Mouse (Mus musculus): ENCODE measurements at regions not wholly inside any gene's neighbourhood (a gene's known extent, or its start where the extent isn't known, plus 50 kb on each side); places are given as distances from the start of the nearest gene placed in this dataset.

DNA sequence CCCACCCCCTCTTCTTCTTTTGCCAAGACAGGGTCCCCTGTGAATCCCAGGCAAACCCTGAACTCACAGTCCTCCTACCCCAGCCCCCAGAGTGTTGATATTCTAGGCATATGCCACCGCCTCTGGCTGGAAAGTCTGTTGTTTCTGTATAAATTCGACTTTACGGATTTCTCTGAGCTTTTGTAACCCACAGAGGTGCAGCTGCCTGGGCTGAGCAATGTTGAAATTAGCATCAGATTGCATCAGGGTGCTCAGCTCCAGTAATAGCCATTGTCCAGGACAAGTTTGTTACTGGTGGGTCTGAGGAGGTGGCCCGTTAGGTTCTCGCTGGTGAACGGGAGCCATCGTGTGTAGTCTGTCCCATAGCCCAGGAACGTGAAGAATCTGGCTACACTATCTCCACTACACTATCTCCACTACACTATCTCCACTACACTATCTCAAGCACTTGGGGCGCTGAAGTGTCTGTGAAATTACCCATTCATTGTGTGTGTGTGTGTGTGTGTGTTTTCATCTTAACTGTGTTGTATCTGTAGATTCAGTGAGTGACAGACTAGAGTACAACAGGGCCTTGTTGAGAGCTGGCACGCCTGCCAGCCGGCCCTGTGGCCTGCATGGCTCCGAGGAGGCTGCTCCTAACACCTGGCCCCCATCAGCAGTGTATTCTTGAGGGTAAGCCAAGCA is 92.4 kb upstream of the Hnrnpk start:
- DNase-seq = no peak

DNA sequence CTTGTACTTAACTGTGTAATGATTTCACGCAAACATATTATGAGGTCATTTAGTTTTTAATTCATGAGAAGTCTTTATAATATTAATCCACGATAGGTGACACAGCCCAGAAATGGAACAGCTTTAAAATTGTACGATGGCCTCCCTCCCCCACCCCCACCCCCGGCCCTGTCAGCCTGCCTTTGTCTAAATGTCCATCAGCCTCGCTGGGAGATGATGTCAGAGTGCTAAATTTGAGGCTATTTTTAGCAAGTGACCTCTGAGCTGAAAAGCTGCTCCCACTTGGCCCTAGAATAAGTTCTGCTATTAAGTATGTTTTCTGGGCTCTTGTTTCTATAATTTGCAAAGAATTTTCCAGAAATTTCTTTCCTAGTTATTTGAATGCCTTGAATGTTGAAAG is 91.6 kb upstream of the Hnrnpk start:
- DNase-seq = no peak

DNA sequence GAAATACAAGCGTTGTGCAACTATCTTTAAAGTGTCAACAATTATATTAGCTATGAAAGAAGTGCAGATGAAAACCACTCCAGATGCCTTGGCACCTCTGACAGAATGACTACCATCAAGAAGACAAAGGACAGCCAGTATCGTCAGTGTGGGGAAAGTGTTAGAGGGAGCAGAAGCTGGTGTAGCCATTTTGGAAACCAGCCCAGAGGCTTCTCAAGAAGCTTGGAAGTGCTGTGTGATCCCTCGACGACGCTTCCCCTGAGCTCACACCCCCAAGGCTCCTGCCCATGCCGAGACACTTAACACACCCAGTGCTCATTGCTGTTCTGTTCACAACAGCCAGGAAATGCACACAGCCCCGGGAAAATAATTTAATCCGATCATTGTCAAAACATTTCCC is 87.7 kb upstream of the Hnrnpk start:
- no peak for DNase-seq

DNA sequence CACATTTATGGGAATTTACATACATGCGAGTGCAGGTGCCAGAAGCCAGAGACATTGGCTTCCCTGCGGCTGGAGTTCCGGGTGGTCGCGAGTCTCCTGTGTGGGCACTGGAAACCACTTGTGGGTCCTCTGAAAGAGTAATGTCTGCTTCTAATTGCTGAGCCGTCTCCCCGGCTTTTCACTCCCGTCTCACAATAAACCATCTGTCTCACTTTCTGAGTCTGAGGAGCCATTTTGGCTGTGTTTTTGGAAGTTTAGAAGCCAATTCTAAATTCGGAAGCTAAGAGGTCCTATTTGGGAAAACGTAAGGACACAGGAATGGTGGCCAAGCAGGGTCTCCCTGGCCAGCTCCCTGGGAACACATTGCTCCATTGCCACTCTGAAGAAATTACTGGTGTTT is 81.9 kb upstream of the Hnrnpk start:
- no peak for DNase-seq

DNA sequence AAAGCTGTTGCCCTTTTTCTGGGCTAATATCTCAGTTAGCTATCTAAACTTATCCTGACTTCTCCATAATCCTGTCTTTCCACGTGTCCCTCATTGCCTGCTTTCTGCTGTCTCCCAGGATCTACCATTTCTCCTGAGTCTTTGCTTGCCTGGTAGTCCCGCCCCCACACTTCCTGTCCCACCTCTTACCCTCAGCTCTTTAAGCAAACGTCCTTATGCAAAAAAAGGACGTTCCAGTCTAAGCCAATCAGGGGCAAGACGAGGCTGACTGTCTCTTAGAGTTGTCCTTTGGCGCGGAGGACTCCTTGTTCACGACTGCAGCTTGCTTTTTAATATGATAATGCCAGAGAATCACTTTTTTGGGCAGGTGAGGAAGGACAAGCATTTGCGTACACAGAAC is 79.6 kb upstream of the Hnrnpk start:
- DNase-seq = no peak

DNA sequence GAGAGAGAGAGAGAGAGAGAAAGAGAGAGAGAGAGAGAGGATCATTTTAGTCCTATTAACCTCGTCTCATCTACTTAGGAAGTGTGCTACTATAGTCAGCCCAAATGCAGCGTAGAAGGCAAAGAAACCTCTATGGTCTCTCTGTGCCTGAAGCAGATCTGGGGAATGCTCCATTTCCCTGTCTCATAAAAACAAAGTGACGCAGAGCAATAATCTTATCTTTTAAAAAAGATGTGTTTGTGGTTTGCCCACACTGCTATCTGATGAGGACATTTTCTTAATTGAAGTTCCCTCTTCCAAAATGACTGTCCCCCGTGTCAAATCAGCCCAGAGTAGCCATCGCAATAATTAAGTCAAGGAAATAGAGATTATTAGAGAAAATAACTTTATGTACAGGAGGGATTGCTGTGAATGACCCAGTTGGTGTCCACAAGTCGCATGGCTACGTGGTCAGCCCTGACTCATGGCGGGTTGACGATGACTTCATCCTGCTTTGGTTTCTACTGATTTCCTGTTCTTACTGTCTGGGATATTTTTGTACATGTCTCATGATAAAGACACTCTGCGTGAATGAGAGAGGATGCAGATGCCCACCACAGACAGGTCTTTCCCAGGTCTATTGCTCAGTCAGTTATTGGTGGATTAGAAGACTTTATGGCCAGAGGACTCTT is 77.9 kb upstream of the Hnrnpk start:
- DNase-seq = no peak

DNA sequence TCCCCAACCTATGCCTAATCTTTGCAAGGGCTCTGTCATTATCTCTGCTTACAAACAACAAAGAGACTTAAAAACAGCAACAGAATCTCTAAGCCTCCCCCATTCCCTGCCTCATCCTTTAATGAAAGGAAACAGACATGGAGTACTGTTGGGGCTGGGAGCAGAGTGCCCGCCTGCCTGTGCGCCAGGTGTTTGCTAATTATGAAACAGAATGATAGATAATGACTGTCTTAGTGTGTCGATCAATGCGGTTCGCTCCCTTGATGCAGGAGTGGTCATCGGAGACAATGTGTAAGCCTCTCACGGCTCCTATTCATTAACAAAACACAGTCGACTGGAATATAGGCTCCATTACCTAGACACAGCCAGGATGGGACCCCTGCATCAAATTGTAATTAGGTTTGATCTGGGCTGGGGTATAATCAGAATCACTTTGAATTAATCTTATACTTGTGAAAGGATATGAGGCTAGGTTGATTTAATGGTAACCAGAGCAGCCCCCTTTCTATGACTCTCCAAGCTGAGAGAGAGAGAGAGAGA is 77.3 kb upstream of the Hnrnpk start:
- no peak for DNase-seq

DNA sequence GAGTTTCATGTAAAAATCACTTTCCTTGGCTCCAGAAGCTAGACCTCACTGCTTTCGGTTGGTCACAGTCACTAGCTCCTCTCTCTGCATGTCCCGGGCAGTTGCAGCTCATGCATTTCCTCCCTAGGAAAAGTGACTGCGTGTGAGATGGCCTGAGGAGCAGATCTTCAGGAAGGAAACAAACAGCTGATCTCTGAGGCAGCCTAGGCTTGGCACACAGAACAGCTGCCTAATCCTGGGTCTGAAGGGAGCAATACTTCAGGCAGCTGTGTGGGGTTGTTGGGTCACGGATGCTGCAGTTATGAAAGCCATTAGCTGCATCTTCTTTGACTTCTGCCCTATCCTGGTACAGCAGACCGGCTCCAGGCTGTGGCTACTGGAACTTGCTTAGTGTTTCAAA is 75.3 kb upstream of the Hnrnpk start:
- no peak for DNase-seq

DNA sequence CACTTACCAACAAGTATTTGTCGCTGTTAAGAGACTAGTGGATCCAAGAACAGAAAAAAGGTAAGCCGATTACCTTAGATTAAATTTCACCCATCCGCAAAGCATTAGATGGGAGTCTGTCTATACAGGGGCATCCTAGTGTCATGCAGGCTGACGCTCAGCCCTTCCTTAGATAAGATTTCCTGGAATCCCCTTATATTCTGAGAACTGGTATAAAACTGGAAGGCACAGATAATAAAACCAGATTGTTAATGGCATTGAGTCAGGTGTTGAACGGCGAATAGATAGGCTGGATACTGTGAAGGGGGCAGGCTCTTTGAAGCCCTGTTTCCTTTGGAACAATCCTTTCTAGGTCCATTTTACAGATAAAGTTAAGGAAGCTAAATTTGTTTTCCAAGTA is 74.1 kb upstream of the Hnrnpk start:
- no peak for DNase-seq

DNA sequence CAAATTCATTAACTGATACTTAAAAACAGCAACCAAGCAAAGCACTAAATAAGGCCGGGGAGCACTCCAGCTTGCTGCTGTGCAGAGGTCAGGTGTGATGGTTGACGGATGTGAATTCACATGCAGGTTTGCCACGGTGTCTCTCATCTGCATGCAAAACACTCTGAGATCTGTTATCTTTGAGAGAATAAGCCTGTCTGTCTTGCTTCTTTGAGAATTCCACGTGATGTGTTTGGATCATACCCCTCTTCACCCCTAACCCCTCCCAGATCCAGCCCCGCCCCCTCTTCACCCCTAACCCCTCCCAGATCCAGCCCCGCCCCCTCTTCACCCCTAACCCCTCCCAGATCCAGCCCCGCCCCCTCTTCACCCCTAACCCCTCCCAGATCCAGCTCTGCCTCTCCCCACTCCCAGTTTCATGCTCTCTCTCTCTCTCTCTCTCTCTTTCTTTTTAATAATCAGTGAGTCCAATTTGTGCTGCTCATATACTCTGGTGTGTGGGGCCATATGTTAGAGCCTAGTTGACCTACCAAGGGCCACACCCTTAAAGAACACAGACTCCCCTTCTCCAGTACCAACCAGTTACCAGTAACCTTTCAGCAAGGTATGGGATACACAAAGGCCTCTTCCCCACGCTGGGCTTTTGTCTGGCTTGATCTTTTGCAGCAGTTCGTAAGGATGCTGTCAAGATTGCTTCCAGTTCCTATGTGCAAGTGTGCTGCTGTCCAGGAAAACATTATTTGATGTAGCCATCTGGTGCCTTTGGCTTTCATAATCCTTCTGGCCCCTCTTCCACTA is 73.1 kb upstream of the Hnrnpk start:
- no peak for DNase-seq

DNA sequence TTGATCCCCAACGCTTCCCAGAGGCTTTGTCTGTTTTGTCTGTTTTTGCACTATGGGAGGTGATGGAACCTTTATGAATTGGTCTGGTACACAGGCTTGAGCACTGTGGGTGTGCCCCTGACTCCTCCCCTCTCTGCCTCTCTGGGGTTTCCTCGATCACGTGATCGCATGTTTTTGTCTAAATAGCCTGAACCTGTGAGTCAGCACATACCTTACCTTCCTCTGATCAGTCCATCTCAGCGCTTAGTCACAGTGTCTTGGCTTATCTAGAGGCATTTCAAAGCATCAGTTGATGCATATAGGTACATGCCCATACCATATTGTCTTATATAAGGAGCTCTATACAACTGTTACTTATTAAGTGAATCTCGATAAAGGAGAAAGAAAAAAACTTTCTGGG is 72.4 kb upstream of the Hnrnpk start:
- DNase-seq = no peak

DNA sequence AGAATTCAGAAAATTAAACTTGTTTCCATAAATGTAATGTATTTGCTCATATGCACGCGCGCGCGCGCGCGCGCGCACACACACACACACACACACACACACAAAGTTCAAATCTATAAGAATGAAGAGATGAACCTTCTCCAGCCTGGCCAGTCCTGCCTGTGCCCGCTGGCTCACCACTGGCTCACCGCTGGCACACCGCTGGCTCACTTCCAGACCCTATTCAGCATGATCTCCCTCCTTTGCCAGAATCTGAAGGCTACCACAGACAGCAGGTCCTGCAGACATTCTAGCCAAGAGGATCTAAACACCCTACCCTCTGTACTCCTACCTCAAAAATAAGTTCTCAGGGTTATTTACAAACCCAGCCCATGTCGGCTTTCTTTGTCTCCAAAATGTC is 69.3 kb upstream of the Hnrnpk start:
- DNase-seq = no peak

DNA sequence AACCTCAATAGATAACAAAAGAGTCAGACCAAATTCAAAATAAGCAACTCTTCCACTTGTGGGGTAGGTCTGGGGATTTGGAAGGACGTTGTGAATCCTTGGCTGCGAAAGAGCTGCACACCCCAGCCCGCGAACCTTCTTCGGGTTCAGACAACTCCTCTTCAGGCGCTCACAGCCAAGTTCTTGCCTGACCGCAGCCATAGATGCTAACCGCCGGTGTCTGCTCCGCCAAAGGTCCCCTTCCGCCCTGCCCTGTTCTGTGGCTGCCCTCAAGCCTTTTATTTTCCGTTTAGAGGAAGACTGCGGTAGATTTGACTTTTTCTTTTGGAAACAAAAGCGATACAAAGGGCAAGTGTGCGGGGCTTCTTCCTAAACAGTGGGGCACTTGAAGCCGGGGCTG is 68.6 kb upstream of the Hnrnpk start:
- peak; percentile 37 for DNase-seq

DNA sequence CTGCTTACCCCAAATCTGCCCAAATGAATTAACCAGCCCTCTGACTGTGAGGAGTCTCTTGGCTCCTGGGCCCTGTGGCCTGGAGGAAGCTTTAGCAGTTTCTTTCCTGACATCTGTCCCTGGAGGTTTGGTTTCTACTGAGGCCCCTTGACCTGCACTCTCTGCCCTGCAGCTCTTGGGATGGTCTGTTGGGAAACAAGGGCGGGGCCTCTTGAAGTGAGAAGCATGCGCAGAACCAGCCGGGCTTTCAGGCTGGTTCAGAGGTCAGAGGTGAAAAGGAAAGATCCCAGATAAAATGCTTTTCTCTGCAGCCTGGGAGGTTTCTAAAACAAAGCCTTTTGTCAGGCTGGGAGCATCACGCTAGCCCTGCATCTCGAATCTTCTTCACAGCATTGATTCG is 66.6 kb upstream of the Hnrnpk start:
- DNase-seq = no peak

DNA sequence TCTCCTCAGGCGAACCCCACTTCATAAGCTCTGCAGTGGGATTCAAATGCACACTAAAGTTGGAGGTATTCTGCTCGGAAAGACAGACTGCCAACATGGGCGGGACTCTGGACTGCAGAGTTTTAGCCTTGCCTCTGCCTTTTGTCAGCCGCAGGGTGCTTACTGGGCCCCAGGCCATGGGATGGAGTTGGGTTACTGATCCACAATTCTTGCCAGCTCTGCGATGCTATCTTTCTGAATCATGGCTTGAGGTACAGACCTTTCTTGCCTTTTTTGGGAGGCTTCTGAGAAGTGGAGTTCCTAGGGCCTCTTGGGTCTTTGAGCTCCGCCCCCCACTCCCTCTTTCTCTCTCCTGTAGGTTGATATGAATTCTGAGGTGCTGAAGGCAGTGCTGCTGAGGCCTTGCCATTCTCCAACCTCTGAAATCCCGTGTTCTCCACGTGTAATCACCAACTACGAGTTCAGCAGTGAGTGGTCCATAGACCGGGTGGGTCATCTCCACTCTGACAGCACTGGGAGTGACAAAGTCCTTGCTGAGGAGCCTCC is 64.0 kb upstream of the Hnrnpk start:
- DNase-seq = no peak

DNA sequence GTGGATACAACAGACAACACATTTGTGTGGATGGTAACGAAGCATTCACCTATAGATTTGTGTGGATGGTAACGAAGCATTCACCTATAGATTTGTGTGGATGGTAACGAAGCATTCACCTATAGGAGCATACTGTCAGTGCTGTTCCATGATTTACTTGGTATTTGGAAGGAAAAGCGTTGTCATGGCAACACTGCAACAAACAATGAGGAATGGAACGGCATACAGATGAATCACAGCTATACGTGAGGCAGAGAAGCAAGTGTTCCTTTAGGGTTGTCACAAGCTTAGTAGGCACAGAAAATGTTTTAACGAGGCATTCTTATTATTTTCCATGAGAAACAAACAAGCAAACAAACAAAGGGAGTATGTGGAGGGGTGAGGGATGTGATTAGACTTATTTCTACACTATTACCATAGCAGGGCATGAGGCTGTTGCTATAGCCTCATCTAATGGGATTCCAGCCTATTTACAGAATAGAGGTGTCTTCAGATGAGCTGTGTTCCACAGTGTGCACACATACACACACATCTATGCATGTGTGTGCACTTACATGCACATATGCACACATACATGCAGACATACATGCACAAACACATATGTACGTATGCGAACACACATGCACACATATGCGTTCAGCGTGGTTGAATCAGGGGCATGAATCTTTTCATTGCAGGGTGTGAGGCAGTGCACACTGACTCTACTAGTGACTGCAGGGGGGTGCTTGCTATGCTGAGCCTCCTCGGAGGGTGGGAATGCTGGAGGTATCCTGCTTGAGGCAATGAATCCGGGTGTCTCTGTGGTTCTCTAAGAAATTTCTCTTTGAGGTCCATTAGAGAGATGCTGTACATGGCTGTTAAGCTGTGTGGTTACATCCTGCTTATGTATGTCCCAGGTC is 62.3 kb upstream of the Hnrnpk start:
- no peak for DNase-seq
